Mouse (Mus musculus): ENCODE data around the gene Spag5.

- TF ChIP-seq CTCF (IDR thresholded peaks at IDR 0.05; ENCODE audit: control insufficient read depth, insufficient read depth, low read length): no peak
- no peak for TF ChIP-seq POLR2A (IDR thresholded peaks at IDR 0.05; ENCODE audit: borderline replicate concordance, control insufficient read depth, low read depth, low read length)
These were observed 25.9 kb downstream of the Spag5 start for GRCm38 (mm10) chr11:78327215-78327614.
